Mouse (Mus musculus): Measurements from ENCODE around the gene Col26a1. TPM values are rescaled to one million over a fixed set of nuclear protein-coding genes. Genes with fewer than 3 reads are reported as not detected.

The Col26a1 gene
- polyA plus RNA-seq (2012), result not detected in 2 replicates

GRCm38 (mm10) chr5:136882788-136883439 lies at the start of gene Col26a1:
Gene Col26a1 (minus strand): TSS chr5:136883209.

GRCm38 (mm10) chr5:136907991-136908857 lies 25.2 kb upstream of the Col26a1 start, which contains the start of gene Ift22:
Gene Ift22 (plus strand): TSS chr5:136908150.

GRCm38 (mm10) chr5:136692784-136693183 lies 190.2 kb downstream of the Col26a1 start, which contains the start of gene Myl10:
Gene Myl10 (plus strand): TSS chr5:136693146.

Other genes starting within 250 kb of the Col26a1 start
- 1.1 and 6.9 TPM in 2 replicates for gene Myl10, start 190.1 kb downstream of the Col26a1 start, polyA plus RNA-seq (2012)
- 8.9 and 12.9 TPM in 2 replicates for gene Ift22, start 24.9 kb upstream of the Col26a1 start, polyA plus RNA-seq (2012)
- 533 and 693 TPM in 2 replicates for gene Fis1, start 70.1 kb upstream of the Col26a1 start, polyA plus RNA-seq (2012)
- gene Cldn15, start 83.4 kb upstream of the Col26a1 start, polyA plus RNA-seq (2012), result 33.9 and 56.2 TPM in 2 replicates
- 152 and 221 TPM in 2 replicates for gene Plod3, start 103.8 kb upstream of the Col26a1 start, polyA plus RNA-seq (2012)
- 324 and 404 TPM in 2 replicates for gene Znhit1, start 104.8 kb upstream of the Col26a1 start, polyA plus RNA-seq (2012)
- gene Vgf, start 143.2 kb upstream of the Col26a1 start, polyA plus RNA-seq (2012), result 1.00 and 1.6 TPM in 2 replicates
- 100 and 113 TPM in 2 replicates for gene Ap1s1, start 162.9 kb upstream of the Col26a1 start, polyA plus RNA-seq (2012)
- 0.35 and 0.64 TPM in 2 replicates for gene Serpine1, start 189.1 kb upstream of the Col26a1 start, polyA plus RNA-seq (2012)
- gene Trim56, start 233.0 kb upstream of the Col26a1 start, polyA plus RNA-seq (2012), result 13.5 and 14.7 TPM in 2 replicates

All from megakaryocyte-erythroid progenitor cell, adult 5 weeks (primary cell).